Mouse (Mus musculus) kidney, embryonic 14.5 days (tissue): ENCODE data around the gene Tspoap1. TPM values are rescaled to one million over a fixed set of nuclear protein-coding genes. Genes with fewer than 3 reads are reported as not detected.
A peak's percentile ranks its signal among the peaks of the same experiment; 100 is the strongest.

Source experiments
- ATAC-seq: fragments of 200-750 bp; cut with Nextera tagmentation; 2 replicates; pipeline ENCODE4 v1.8.0; 2017; ENCODE audit warnings: moderate number of reproducible peaks, mild to moderate bottlenecking, moderate TSS enrichment, moderate library complexity; ENCODE audit not compliant: low FRiP score, low TSS enrichment
- H3K27ac ChIP-seq: fragments of 300-500 bp; sonication (generic); 2 replicates; pipeline ENCODE4 v1.5.1; 2014; ENCODE audit warnings: low read depth, mild to moderate bottlenecking, low read length, moderate library complexity, mixed read lengths
- H3K27me3 ChIP-seq: fragments of 300-500 bp; sonication (generic); 2 replicates; pipeline ENCODE4 v1.6.1; 2014; ENCODE audit warnings: mild to moderate bottlenecking, low read length; ENCODE audit not compliant: control insufficient read depth, insufficient read depth
- H3K36me3 ChIP-seq: fragments of 300-500 bp; sonication (generic); 2 replicates; pipeline ENCODE4 v1.6.1; 2014; ENCODE audit warnings: low read length, mixed read lengths; ENCODE audit not compliant: control insufficient read depth, insufficient read depth
- H3K4me1 ChIP-seq: fragments of 300-500 bp; sonication (generic); 2 replicates; pipeline ENCODE4 v1.6.1; 2014; ENCODE audit warnings: low read length, mixed read lengths; ENCODE audit not compliant: control insufficient read depth, insufficient read depth
- H3K4me2 ChIP-seq: fragments of 300-500 bp; sonication (generic); replicated peaks from 2 replicates; pipeline ENCODE4 v1.6.1; 2014; ENCODE audit warnings: low read depth, mild to moderate bottlenecking, low read length
- H3K4me3 ChIP-seq: fragments of 300-500 bp; sonication (generic); 2 replicates; pipeline ENCODE4 v1.5.1; 2014; ENCODE audit warnings: mild to moderate bottlenecking, low read length
- H3K9ac ChIP-seq: fragments of 300-500 bp; sonication (generic); 2 replicates; pipeline ENCODE4 v1.6.1; 2014; ENCODE audit warnings: low read depth, mild to moderate bottlenecking, low read length, moderate library complexity
- H3K9me3 ChIP-seq: fragments of 300-500 bp; sonication (generic); 2 replicates; pipeline ENCODE4 v1.6.1; 2016; ENCODE audit warnings: low read length; ENCODE audit not compliant: control insufficient read depth
- WGBS: fragments of 180-500 bp; shearing (Covaris S2); extraction: QIAGEN DNeasy Blood & Tissue Kit; methylation state at CpG from one replicate; pipeline ENCODE4 v1.1.7; 2014; 5-methylcytosine and 5-hydroxymethylcytosine counted together
- polyA plus RNA-seq: library from polyadenylated mRNA; unstranded; fragments of >200 nt; fragmentation: Nextera tagmentation; extraction: Ambion mirVana; gene quantifications from 2 replicates; pipeline ENCODE4 v1.2.1, GENCODE M21; 2014

The Tspoap1 gene
- polyA plus RNA-seq, 1 experiment from 2014 or later, result 4.2 TPM

GRCm38 (mm10) chr11:87808236-87808635 is 47.9 kb downstream of the Tspoap1 start:
- H3K4me2 ChIP-seq, result no peak overlapping the region
- H3K9me3 ChIP-seq, result no peaks in the 10 kb centered on the region
- no peaks in the 10 kb centered on the region for H3K27me3 ChIP-seq
- no peak overlapping the region for H3K27ac ChIP-seq
- 82% methylated on average over 7 of the region's 7 CpGs for WGBS
- H3K36me3 ChIP-seq, result no peaks in the 10 kb centered on the region
- no peak overlapping the region for H3K4me3 ChIP-seq
- no peaks in the 10 kb centered on the region for H3K4me1 ChIP-seq
- no peak for ATAC-seq
- no peak overlapping the region for H3K9ac ChIP-seq

DNA sequence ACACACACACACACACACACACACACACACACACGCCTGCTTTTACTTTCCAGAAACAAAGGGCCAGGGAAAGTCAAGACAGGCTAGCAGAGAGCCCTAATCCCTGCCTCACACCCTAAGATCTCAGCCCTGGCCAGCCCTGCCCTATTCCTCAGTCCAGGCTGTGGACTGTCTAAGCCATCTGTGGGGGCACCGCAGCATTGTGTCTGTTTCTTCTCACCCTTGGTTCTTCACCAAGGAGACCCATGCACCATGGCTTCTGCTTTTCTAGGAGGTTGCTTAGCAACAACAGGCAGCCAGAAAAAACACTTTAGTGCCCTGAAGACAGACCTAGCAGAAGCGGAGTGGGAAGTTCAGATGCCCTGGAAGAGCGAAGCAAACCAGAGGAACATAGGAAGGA is 51.1 kb downstream of the Tspoap1 start:
- H3K9me3 ChIP-seq, result no peaks in the 10 kb centered on the region
- H3K36me3 ChIP-seq, result no peaks in the 10 kb centered on the region
- H3K4me1 ChIP-seq, result no peaks in the 10 kb centered on the region
- no peak for ATAC-seq
- no peaks in the 10 kb centered on the region for H3K27me3 ChIP-seq
- no peak overlapping the region for H3K4me3 ChIP-seq
- 49% methylated on average over 4 of the region's 4 CpGs for WGBS
- H3K9ac ChIP-seq, result no peak overlapping the region
- no peak overlapping the region for H3K27ac ChIP-seq
- no peak overlapping the region for H3K4me2 ChIP-seq

- 76% methylated on average over 8 of the region's 8 CpGs for WGBS
- Histone ChIP-seq H3K4me2 (no peak overlapping the region), H3K4me1 (no peaks in the 10 kb centered on the region), H3K27me3 (no peaks in the 10 kb centered on the region), H3K9me3 (no peaks in the 10 kb centered on the region), H3K36me3 (no peaks in the 10 kb centered on the region), H3K9ac (no peak overlapping the region), H3K27ac (no peak overlapping the region), H3K4me3 (no peak overlapping the region)
- ATAC-seq, result no peak
Observed at GRCm38 (mm10) chr11:87814831-87815230, 54.5 kb downstream of the Tspoap1 start.

DNA sequence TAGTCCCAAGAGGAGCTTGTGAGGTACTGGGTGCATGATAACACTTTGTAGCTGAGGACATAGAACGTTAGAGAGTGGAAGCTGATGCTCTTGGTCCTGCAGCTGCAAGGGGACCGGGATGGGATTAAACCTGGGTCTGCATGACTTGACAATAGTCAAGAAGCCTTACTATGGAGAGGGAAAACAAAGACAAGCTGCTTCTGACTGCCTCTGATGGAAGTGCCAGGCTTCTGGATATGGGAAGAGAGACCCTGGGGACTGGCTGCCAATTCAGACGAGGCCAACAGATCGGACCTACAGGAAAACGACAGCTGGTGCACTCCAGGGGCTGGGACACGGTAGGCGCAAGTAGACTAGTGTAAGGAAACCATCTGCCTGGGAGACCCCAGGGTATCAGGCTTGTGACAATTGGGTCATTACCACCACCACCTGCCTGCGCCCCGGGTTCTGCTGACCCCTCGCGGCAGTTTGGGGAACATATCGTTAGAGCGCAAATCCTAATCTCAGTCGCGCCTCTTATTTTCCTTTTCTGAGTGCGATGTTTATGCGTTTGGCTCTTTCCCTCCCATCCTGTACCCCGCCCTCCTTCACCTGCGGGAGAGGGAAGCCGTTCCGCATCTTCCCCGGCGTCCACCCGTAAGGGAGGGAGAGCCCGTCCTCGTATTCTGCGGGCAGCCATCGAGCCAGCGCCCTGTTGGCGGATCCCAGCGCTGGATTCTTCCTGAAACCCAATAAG is 56.5 kb downstream of the Tspoap1 start:
- Histone ChIP-seq H3K27me3 (no peaks in the 10 kb centered on the region), H3K27ac (no peak overlapping the region), H3K4me3 (peak overlapping the region; percentile 38), H3K4me2 (peak overlapping the region; percentile 72), H3K4me1 (no peaks in the 10 kb centered on the region; the same call in 1 of the 2 replicates), H3K36me3 (no peaks in the 10 kb centered on the region), H3K9me3 (no peaks in the 10 kb centered on the region), H3K9ac (0 out of 2 replicates have a peak overlapping the region, but pooled peaks have one; percentile 51)
- ATAC-seq, result peak; percentile 52
- WGBS, result 3% methylated on average over 30 of the region's 31 CpGs

GRCm38 (mm10) chr11:87817443-87817773 is 57.1 kb downstream of the Tspoap1 start:
- 0 out of 2 replicates have a peak overlapping the region, but pooled peaks have one; percentile 51 for H3K9ac ChIP-seq
- H3K4me3 ChIP-seq, result peak overlapping the region; percentile 38
- no peaks in the 10 kb centered on the region for H3K27me3 ChIP-seq
- H3K4me1 ChIP-seq, result no peaks in the 10 kb centered on the region; the same call in 1 of the 2 replicates
- H3K4me2 ChIP-seq, result peak overlapping the region; percentile 72
- H3K27ac ChIP-seq, result no peak overlapping the region
- H3K9me3 ChIP-seq, result no peaks in the 10 kb centered on the region
- H3K36me3 ChIP-seq, result no peaks in the 10 kb centered on the region
- 32% methylated on average over 4 of the region's 4 CpGs for WGBS
- ATAC-seq, result no peak

GRCm38 (mm10) chr11:87821502-87821901 is 61.2 kb downstream of the Tspoap1 start:
- H3K27me3 ChIP-seq, result no peaks in the 10 kb centered on the region
- 47% methylated on average over 5 of the region's 5 CpGs for WGBS
- no peaks in the 10 kb centered on the region for H3K36me3 ChIP-seq
- H3K9me3 ChIP-seq, result no peaks in the 10 kb centered on the region
- H3K4me2 ChIP-seq, result no peak overlapping the region
- ATAC-seq, result no peak
- H3K9ac ChIP-seq, result no peak overlapping the region
- no peaks in the 10 kb centered on the region; the same call in 1 of the 2 replicates for H3K4me1 ChIP-seq
- no peak overlapping the region for H3K4me3 ChIP-seq
- H3K27ac ChIP-seq, result no peak overlapping the region

GRCm38 (mm10) chr11:87828239-87828900 is 68.0 kb downstream of the Tspoap1 start, which contains the start of gene Lpo:
TSS of gene Lpo (minus strand) at chr11:87828289.
- H3K9ac ChIP-seq, result no peak within 1 kb of the TSS
- no peak within 1 kb of the TSS for H3K4me3 ChIP-seq
- WGBS, result 45% methylated on average over 10 of the region's 10 CpGs
- no peak for ATAC-seq
- no peaks in the 10 kb centered on the region for H3K9me3 ChIP-seq
- H3K36me3 ChIP-seq, result no peaks in the 10 kb centered on the region
- H3K4me1 ChIP-seq, result no peaks in the 10 kb centered on the region
- no peak within 1 kb of the TSS for H3K4me2 ChIP-seq
- no peaks in the 10 kb centered on the region for H3K27me3 ChIP-seq
- H3K27ac ChIP-seq, result no peak within 1 kb of the TSS
